Mouse (Mus musculus) left cerebral cortex, adult 9 months (tissue): ENCODE data around the gene Kcnab2.
A peak's percentile ranks its signal among the peaks of the same experiment; 100 is the strongest.

Source experiments
- DNase-seq, 2 experiments: peaks; one replicate each; pipeline ENCODE4 v3.0.0; 2022; ENCODE audit warnings: low spot score in 2 of 2

Kcnab2 gene

DNA sequence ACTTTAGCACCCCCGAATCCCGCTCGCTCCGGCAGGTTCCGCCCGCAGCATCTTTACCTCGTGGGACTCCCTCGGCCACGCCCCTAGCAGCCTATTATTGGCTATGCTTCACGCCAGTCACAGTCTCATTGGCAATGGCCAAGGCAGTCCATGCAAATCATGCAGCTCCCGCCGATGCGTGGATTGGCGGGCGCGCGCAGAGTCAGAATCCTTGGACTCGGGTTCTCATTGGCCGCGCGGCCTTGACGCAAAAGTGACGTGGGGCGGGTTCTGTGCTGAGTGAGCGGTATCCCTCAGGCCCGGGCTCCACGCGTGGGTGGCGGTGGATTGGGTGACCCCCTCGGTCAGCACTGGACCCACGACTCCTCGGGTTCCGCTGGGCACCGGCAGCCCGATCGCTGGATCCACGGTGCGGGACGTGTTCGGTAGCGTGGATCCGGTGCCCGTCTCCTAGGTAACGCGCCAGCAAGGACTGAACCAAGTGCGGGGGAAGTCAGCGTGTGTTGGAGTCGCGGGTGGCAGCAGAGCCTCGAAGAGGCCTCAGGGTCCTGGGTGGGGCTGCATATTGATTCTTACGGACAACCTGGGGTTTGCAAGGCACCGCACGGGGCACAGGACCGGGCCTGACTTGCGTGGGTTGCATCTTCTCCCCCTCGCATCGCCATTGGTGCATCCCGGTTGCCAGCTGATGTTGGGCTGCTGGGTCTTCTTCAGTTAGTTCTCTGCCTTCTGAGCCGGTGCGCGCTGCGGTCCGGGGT, at the start of gene Kcnab2:
TSS of gene Kcnab2 (minus strand) at position 406 of the 758 bp plus-strand sequence.
- peak; percentile 99 to 100 for DNase-seq

GRCm38 (mm10) chr4:152520083-152520482, 42.4 kb upstream of the Kcnab2 start:
- peak in 1 of 2 experiments; percentile 76 for DNase-seq

DNA sequence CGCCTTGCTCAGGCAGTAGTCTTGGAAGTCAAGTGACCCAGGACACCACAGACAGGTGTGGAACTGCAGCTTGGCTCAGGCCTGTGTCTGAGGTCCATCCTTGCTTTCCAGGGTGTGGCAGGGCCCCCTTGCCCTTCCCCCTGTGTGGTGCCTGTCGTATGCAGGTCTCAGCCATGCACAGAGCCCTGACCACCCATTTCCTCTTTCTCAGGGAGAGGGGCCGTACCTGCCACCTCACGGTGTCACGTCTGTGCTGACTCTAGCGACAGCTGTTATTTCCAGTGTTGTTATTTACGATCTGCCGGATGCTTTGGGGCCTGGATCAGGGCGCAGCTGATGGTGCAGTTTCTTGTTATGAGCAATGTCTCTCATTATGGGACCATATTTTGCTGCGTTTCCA, 41.4 kb upstream of the Kcnab2 start:
- DNase-seq, result no peak

GRCm38 (mm10) chr4:152514884-152515283, 37.2 kb upstream of the Kcnab2 start:
- no peak for DNase-seq

- DNase-seq, result no peak
Measured at GRCm38 (mm10) chr4:152512221-152512925, 34.7 kb upstream of the Kcnab2 start.

- DNase-seq, result no peak
Measured at GRCm38 (mm10) chr4:152494360-152494879, 16.7 kb upstream of the Kcnab2 start.

DNA sequence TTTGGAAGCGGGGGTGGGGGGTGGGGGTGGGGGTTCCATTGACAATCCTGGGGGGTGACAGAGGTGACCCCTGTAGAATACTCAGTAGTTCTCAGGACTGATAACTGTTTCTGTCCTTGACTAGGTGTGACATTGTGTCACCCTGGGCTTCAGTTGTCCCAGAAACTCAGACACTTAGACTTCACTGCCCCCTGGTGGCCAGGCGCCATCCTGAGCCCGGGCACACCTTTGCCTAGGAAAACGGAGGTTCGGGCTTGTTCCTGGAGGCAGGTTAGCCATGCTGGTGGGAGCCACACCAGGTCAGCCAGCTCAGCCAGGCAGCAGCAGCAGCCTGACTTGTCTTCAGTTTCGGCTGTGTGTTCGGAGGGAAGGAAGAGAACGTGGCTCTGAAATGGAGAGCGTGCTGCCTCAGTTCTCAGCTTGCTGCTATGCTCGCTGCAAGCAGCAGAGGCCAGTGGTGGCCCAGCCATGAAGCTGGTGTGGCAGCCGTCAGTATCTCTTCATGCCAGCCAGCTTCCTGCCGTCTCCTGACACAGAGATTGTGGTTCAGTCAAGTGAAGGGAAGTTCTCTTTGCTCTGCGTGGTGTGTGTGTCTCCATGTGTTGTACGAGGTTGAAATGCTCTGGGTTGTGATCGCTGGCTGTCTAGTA, 13.7 kb upstream of the Kcnab2 start:
- peak in 1 of 2 experiments; percentile 87 for DNase-seq

GRCm38 (mm10) chr4:152490311-152490710, 12.6 kb upstream of the Kcnab2 start:
- no peak for DNase-seq

DNA sequence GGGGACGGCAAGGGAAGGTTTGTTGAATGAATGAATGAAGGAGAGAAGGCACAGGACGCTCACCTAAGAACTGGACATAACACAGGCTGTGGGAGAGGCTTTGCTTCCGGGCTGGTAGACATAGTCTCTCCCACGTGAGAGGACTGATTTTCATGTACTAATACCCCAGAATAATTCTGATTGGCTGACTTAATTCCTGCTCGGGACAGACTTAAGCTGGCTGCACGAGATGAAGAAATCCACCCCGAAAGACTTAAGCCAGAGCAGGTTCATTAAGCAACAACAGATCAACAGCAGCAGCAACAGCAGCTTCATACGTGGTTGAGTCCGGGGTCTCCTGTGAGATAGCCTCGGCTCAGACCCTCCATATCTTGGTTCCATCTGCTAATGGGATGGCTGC, 10.4 kb upstream of the Kcnab2 start:
- no peak for DNase-seq

DNA sequence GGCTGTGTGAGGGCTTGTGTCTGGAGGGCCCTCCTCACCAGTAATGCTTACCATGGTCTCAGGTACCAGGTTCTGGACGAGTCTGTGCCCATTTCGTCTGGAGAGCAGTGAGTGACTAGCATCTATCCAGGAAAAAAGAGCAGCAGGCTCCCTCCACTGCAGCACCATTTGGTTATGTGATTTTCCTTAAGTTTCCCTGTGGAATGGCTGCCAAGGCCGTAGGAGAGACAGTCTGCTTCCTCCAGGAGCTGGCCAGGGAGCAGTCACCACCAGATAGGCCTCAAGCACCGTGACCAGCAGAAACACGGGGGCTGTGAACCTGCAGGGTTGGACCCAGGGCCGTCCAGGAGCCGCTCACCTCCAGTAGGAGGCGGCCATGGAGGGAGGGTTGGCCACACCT, 2.8 kb upstream of the Kcnab2 start:
- no peak for DNase-seq

- no peak for DNase-seq
Measured at GRCm38 (mm10) chr4:152478224-152478567, 525 bp upstream of the Kcnab2 start.

DNA sequence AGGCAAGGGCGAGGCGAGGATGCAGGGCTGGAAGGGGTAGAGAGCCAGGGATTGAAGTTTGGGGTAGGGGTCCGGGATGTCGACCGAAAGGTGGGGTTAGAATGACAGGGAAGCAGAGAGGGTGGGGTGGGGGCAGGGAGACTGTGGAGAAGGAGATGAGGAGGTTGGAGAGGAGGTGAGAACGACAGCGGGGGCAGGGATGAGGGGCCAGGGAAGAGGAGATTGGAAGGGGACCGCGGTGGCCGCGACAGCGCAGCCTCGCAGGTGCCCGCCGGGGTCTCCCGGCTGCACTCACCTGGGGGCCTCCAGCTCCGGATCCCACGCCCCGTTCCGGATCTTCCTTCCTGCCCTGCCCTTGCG, 585 bp downstream of the Kcnab2 start:
- DNase-seq, result no peak

DNA sequence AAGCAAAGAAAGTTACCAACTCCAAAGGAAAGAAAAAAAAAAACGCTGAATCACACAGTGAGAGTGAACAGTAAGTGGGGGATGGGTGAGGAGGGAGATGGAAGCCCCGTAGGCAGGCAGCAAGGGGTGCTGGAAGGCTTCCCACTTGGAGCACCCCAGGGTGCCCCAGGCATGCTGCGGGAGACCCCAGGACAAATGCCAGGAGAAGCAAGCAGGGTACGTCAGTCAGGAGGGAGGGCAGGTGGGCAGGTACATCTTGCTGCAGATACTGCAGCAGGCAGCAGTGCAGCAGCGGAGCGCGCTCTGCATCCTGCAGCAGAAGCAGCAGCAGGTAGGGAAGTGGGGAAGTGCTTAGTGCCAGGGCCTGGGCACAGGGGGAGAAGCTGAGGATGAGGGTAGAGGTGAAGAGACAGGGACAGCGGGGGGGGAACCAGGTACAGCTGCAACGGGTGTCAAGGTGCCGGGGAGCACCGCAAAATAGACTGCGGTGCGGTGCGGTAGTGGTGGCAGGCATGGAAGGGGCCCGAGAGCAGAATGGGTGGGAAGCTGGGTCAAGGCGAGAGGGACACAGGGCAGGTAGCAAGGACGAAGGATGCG, 1.1 kb downstream of the Kcnab2 start, which contains the start of gene Nphp4:
TSS of gene Nphp4 (plus strand) at position 280 of the 597 bp plus-strand sequence.
- no peak for DNase-seq

GRCm38 (mm10) chr4:152475941-152476340, 1.7 kb downstream of the Kcnab2 start:
- DNase-seq, result no peak

DNA sequence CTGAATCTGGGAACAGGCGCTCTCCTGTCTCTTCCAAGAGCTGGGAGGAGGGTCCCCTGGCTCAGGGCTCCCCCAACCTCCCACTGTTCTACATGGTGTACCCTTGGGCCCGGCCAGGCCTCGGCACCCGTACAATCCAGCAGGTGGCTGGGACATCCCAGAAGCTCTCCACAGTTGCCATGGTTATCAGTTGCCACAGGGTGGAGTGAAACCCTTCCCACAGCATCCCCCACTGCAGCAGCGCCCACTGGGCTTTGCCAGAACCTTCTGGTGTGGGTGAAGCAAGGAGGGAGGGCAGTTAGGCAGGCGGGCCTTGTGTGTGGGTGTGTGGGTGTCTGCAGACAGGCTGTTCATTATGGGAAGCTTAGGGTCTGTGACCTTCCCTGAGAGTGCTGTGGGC, 9.7 kb downstream of the Kcnab2 start:
- no peak for DNase-seq

- DNase-seq, result no peak
Measured at GRCm38 (mm10) chr4:152466601-152467000, 11.1 kb downstream of the Kcnab2 start.

DNA sequence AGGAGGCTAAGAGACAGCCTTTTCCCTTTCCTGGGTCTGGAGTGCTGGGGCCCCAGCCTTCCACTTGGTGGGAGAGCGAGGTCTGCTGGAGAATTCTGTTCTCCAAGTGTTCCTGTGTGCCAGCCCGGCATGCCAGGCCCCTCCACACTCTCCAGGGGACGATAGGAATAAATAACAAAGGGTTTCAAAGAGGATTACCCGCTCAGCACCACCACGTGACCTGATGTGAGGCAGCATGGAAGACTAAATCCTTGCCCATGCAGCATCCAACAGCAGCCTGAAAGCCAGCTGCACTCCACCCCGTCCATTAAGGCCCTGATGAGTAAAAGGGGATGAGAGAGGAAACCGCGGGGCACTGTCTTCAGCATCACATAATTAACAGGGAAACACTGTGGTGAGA, 12.6 kb downstream of the Kcnab2 start:
- DNase-seq, result no peak

GRCm38 (mm10) chr4:152463147-152463546, 14.5 kb downstream of the Kcnab2 start:
- DNase-seq, result no peak

GRCm38 (mm10) chr4:152462516-152462915, 15.2 kb downstream of the Kcnab2 start:
- no peak for DNase-seq

GRCm38 (mm10) chr4:152457673-152458072, 20.0 kb downstream of the Kcnab2 start:
- no peak for DNase-seq

DNA sequence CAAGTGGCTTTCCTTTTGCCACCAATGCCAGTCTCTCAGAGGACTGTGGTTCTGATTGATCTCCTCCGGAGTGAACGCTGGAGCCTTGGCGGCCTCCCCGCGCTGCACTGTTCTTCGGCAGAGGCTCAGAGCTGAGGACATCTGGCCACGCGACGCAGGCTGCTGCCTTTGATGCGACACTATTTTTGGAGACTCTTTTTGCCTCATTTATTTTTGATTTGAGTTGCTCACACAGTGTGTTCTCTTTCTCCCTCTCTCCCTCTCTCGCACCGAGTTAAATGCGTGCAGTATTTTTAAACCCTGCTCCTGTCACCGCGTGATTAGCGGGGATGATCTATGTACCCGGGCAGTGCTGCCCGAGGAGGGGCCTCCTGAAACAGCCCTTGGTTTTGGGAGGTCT, 21.1 kb downstream of the Kcnab2 start:
- peak; percentile 81 to 87 for DNase-seq

DNA sequence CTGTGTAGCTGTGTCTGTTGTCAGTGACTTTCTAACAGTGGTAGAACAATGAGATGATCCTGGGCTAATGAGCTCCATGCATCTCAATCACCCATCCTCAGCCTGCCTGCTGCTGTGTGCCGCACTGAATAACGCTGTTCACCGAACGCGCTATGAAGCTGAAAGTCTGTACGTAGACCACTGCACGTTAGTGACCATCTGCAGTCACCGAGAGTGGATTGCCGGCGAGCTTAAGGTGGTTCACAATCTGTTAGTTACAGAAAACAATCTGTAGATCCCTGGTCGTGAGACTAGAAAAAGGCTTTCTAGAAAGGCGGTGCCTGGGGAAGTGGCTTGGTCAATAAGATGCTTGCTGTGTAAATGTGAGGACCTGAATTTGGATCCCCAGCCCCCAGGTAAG, 23.5 kb downstream of the Kcnab2 start:
- DNase-seq, result no peak
